Mouse (Mus musculus) right cerebral cortex, adult 18-20 months (tissue): ENCODE results near the gene Phrf1.

Source experiments
- DNase-seq: peaks from one replicate; pipeline ENCODE4 v3.0.0; 2022; ENCODE audit warnings: mixed read lengths

Gene Phrf1

DNA sequence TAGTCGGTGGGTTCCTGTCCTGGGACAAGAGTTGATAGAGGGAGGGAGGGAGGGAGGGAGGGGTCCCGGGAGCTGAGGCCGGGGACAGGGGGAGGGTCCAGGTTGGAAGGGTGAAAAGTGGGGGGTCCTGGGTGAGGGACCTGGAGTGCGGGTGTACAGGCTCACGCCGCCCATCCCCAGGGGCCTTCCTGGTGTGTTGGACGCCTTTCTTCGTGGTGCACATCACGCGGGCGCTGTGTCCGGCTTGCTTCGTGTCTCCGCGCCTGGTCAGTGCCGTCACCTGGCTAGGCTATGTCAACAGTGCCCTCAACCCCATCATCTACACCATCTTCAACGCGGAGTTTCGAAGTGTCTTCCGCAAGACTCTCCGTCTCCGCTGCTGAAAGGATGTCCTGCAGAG is 65.9 kb downstream of the Phrf1 start:
- DNase-seq: no peak

DNA sequence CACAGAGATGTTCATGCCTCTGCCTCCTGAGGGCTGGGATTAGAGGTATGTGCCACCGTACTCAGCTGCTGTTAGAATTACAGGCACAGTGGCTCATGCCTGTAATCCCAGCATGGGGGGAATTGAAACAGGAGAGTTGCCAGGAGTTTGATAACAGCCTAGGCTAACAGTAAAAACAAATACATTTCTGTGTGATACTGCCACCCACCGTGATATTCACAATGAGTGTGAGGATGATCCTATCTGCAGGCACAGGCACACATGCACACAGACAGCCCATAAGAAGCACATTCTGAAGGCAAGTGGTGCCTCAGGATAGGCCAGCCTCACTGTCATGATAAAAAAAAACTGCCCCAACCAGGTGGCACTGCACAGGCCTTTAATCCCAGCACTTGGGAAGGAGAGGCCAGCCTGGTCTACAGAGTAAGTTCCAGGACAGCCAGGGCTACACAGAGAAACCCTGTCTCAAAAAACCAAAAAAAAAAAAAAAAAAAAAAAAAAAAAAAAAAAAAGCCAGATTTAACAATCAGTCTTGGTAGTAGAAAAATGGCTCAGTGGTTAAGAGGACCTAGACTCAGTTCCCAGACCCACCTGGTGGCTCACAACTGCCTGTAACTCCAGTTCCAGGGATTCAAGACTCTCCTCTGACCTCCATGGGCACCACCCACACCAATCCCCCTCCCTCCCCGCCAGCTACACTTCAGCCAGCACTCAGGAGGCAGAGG is 69.5 kb downstream of the Phrf1 start:
- no peak for DNase-seq

DNA sequence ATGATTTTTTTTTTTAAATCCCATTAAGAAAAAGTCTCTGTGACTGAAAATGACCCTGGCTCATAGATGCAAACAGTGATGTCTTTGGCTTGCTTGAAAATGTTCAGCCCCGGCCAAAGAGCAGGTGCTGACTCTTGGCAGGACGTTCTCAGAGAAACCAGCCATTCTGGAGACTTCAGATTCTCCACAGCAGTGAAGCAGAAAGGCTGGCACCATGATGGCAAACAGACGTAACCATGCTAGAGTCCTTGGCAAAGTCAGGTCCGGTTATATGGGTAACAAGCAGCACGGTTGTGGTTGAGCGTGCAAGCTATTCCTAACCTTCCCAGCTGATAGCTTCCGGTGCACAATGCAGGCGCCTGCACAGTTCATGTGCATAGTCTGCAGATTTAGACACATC is 70.6 kb downstream of the Phrf1 start:
- DNase-seq: no peak

DNA sequence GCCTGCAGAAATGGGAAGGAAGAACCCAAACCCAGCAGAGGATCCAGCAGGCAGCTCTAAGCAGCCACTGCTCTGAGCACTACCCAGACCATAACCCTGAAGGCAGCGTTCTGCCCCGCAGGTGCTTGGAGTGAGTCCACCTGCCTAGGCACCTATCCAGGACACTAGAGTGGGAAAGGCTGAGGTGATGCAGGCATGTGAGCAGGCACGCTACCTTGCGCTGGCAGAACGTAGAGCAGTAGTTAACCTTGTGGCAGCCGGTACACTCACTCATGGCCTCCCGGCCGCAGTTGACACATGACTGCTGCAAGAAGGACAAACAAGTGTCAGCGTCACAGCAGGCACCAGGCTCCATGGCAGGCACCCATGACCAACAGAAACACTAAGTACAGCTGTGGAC is 72.8 kb downstream of the Phrf1 start:
- DNase-seq: no peak

DNA sequence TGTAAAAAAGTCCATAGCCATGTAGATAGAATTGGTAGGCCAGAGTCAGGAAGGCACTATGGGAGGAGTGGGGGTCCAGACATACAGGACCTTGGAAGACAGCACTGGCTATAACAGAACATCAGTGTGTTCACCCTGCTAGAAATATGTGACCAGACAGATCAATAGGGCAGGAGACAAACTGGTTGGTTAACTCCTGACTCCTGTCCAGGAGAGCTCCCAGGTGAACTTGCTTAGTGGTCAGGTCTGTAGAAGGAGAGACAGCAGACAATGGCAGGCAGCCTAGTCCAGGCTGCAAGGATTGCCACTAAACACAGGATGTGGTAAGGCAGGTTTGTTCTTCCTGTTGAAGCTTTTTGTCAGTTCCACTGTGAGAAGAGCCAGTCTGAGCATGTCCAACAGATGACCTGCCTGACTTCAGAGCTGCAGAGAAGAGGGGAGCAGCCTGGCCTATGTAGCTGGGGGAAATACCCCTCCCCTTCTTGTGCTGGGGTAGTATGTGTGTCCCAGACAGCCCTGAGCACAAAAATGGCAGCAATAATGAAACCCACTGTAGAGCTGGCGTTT is 74.2 kb downstream of the Phrf1 start:
- no peak for DNase-seq

DNA sequence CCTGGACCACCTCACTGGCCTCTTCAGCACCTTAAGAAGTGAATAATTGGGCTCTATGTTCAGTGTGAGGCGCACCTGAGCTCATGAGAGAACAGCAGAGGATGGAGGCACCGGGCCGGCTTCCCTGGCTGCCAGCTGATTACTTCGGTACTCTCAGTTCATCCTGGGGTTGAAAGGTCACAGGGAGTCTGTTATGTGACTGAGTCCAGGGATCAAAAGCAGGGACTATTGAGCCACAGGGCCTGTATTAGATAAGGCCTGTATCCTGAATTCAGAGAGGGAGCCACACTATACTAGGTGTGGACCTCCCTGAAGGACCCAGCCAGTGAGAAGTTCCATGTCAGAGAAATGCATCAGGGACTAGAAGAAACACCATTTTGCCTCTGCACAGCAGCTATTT is 76.0 kb downstream of the Phrf1 start:
- DNase-seq: no peak
